Mouse (Mus musculus): ENCODE measurements around the gene Prkaa1.

GRCm38 (mm10) chr15:5119192-5119591 lies 24.5 kb upstream of the Prkaa1 start:
- TF ChIP-seq CTCF (IDR thresholded peaks at IDR 0.05) (no peak), EP300 (IDR thresholded peaks at IDR 0.05) (no peak)

All from lung, postnatal 0 days (tissue).